Mouse (Mus musculus): Measurements from ENCODE around the gene Ctdspl. TPM values are rescaled to one million over a fixed set of nuclear protein-coding genes. Genes with fewer than 3 reads are reported as not detected.

Ctdspl gene
- polyA plus RNA-seq, 1 experiment from 2014 or later: 11.1 TPM

GRCm38 (mm10) chr9:118995539-118995938, 69.3 kb downstream of the Ctdspl start:
- H3K36me3 ChIP-seq (ENCODE audit: control insufficient read depth, insufficient read depth, low read length): no peaks in the 10 kb centered on the region
- H3K4me1 ChIP-seq (ENCODE audit: control insufficient read depth, insufficient read depth, low read length): no peaks in the 10 kb centered on the region
- H3K27ac ChIP-seq (ENCODE audit: low read depth, low read length): no peak overlapping the region
- no peaks in the 10 kb centered on the region for H3K27me3 ChIP-seq (ENCODE audit: control insufficient read depth, insufficient read depth, low read length)
- no peak overlapping the region for H3K9ac ChIP-seq (replicated peaks; ENCODE audit: low read depth, low read length)
- no peak overlapping the region for H3K4me3 ChIP-seq (ENCODE audit: low read depth, low read length)
- ATAC-seq (ENCODE audit: low read depth): no peak
- H3K9me3 ChIP-seq (ENCODE audit: control insufficient read depth, low read length): no peaks in the 10 kb centered on the region
- 91% methylated on average over 6 of the region's 6 CpGs for WGBS
- H3K4me2 ChIP-seq (ENCODE audit: low read depth, low read length): no peak overlapping the region

GRCm38 (mm10) chr9:118997241-118997640, 71.0 kb downstream of the Ctdspl start:
- Histone ChIP-seq H3K9ac (replicated peaks; ENCODE audit: low read depth, low read length) (no peak overlapping the region), H3K9me3 (ENCODE audit: control insufficient read depth, low read length) (no peaks in the 10 kb centered on the region), H3K27me3 (ENCODE audit: control insufficient read depth, insufficient read depth, low read length) (no peaks in the 10 kb centered on the region), H3K36me3 (ENCODE audit: control insufficient read depth, insufficient read depth, low read length) (no peaks in the 10 kb centered on the region), H3K27ac (ENCODE audit: low read depth, low read length) (no peak overlapping the region), H3K4me1 (ENCODE audit: control insufficient read depth, insufficient read depth, low read length) (no peaks in the 10 kb centered on the region), H3K4me3 (ENCODE audit: low read depth, low read length) (no peak overlapping the region), H3K4me2 (ENCODE audit: low read depth, low read length) (no peak overlapping the region)
- ATAC-seq (ENCODE audit: low read depth): no peak
- WGBS: 95% methylated on average over 6 of the region's 6 CpGs

DNA sequence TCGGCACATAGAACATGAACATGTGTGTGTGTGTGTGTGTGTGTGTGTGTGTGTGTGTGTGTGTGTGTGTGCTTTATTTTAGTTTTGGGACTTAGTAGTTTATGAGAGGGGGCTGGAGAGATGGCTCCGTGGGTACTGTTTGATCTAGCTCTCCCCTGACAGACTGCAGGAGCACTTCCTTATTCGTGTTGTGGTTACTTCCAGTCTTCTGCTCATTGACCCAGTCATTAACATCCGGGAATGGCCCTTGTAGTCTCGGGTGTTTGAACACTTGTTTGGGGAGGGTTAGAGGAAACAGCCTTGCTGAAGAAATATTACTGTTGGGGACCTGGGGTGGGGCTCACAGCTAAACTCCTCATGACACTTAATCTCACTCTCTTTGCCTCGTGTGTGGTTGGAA, 73.9 kb downstream of the Ctdspl start:
- Histone ChIP-seq H3K27me3 (ENCODE audit: control insufficient read depth, insufficient read depth, low read length) (no peaks in the 10 kb centered on the region), H3K9ac (replicated peaks; ENCODE audit: low read depth, low read length) (no peak overlapping the region)
- WGBS: 60% methylated on average over 6 of the region's 6 CpGs

DNA sequence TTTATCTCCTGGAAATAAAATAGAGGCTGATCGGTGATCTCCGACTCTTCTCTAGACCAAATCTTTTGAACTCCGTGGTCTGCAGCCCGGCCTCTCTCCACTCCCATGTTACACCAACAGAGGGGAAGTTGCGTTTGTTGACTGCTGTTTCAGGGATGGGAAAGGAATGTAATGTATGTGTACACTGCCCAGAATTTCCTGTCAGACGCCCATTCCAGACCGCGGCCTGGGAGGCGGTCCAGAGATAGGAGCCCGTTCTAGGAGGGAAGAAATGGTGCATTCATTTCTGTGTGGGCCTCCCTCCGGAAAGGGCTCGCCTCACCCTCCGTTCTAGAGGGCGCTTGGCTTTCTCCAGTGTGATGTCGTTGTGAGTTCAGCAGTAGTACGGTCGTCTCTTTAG, 76.0 kb downstream of the Ctdspl start:
- Histone ChIP-seq H3K9ac (replicated peaks; ENCODE audit: low read depth, low read length) (no peak overlapping the region), H3K27me3 (ENCODE audit: control insufficient read depth, insufficient read depth, low read length) (no peaks in the 10 kb centered on the region)

More for the DNA sequence above, 73.9 kb downstream of the Ctdspl start:
- Histone ChIP-seq H3K27ac (ENCODE audit: low read depth, low read length) (no peak overlapping the region), H3K4me3 (ENCODE audit: low read depth, low read length) (no peak overlapping the region), H3K4me1 (ENCODE audit: control insufficient read depth, insufficient read depth, low read length) (no peaks in the 10 kb centered on the region), H3K36me3 (ENCODE audit: control insufficient read depth, insufficient read depth, low read length) (no peaks in the 10 kb centered on the region), H3K9me3 (ENCODE audit: control insufficient read depth, low read length) (no peaks in the 10 kb centered on the region), H3K4me2 (ENCODE audit: low read depth, low read length) (no peak overlapping the region)
- no peak for ATAC-seq (ENCODE audit: low read depth)

GRCm38 (mm10) chr9:119003990-119004702, 77.9 kb downstream of the Ctdspl start:
- WGBS: 93% methylated on average over 23 of the region's 23 CpGs
- Histone ChIP-seq H3K36me3 (ENCODE audit: control insufficient read depth, insufficient read depth, low read length) (no peaks in the 10 kb centered on the region), H3K27ac (ENCODE audit: low read depth, low read length) (no peak overlapping the region), H3K27me3 (ENCODE audit: control insufficient read depth, insufficient read depth, low read length) (no peaks in the 10 kb centered on the region), H3K4me2 (ENCODE audit: low read depth, low read length) (no peak overlapping the region), H3K4me3 (ENCODE audit: low read depth, low read length) (no peak overlapping the region), H3K9me3 (ENCODE audit: control insufficient read depth, low read length) (no peaks in the 10 kb centered on the region), H3K9ac (replicated peaks; ENCODE audit: low read depth, low read length) (no peak overlapping the region), H3K4me1 (ENCODE audit: control insufficient read depth, insufficient read depth, low read length) (no peaks in the 10 kb centered on the region)
- ATAC-seq (ENCODE audit: low read depth): no peak

More for the DNA sequence above, 76.0 kb downstream of the Ctdspl start:
- Histone ChIP-seq H3K27ac (ENCODE audit: low read depth, low read length) (no peak overlapping the region), H3K36me3 (ENCODE audit: control insufficient read depth, insufficient read depth, low read length) (no peaks in the 10 kb centered on the region), H3K4me1 (ENCODE audit: control insufficient read depth, insufficient read depth, low read length) (no peaks in the 10 kb centered on the region), H3K4me3 (ENCODE audit: low read depth, low read length) (no peak overlapping the region), H3K9me3 (ENCODE audit: control insufficient read depth, low read length) (no peaks in the 10 kb centered on the region), H3K4me2 (ENCODE audit: low read depth, low read length) (no peak overlapping the region)
- no peak for ATAC-seq (ENCODE audit: low read depth)
- WGBS: 81% methylated on average over 17 of the region's 17 CpGs

DNA sequence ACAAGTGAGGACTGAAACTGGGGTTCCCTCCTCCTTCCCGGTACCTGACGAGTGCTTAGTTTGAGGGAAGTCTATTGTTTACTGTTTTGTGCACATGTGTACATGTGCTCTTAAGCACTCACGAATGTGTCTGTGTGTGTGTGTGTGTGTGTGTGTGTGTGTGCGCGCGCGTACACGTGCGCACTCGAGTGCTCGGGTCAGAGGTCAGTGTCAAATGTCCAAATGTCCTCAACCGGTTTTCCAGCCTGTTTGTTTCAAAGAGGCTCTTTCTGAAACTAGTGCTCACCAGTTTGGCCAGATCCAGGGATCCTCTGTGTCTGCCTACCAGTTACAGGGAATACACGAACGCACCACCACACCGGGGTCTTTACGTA, 78.4 kb downstream of the Ctdspl start:
- no peak overlapping the region for H3K4me3 ChIP-seq (ENCODE audit: low read depth, low read length)
- no peak overlapping the region for H3K27ac ChIP-seq (ENCODE audit: low read depth, low read length)
- H3K27me3 ChIP-seq (ENCODE audit: control insufficient read depth, insufficient read depth, low read length): no peaks in the 10 kb centered on the region
- H3K9me3 ChIP-seq (ENCODE audit: control insufficient read depth, low read length): no peaks in the 10 kb centered on the region
- 90% methylated on average over 16 of the region's 16 CpGs for WGBS
- no peak overlapping the region for H3K4me2 ChIP-seq (ENCODE audit: low read depth, low read length)
- H3K4me1 ChIP-seq (ENCODE audit: control insufficient read depth, insufficient read depth, low read length): no peaks in the 10 kb centered on the region
- ATAC-seq (ENCODE audit: low read depth): no peak
- H3K9ac ChIP-seq (replicated peaks; ENCODE audit: low read depth, low read length): no peak overlapping the region
- H3K36me3 ChIP-seq (ENCODE audit: control insufficient read depth, insufficient read depth, low read length): no peaks in the 10 kb centered on the region

DNA sequence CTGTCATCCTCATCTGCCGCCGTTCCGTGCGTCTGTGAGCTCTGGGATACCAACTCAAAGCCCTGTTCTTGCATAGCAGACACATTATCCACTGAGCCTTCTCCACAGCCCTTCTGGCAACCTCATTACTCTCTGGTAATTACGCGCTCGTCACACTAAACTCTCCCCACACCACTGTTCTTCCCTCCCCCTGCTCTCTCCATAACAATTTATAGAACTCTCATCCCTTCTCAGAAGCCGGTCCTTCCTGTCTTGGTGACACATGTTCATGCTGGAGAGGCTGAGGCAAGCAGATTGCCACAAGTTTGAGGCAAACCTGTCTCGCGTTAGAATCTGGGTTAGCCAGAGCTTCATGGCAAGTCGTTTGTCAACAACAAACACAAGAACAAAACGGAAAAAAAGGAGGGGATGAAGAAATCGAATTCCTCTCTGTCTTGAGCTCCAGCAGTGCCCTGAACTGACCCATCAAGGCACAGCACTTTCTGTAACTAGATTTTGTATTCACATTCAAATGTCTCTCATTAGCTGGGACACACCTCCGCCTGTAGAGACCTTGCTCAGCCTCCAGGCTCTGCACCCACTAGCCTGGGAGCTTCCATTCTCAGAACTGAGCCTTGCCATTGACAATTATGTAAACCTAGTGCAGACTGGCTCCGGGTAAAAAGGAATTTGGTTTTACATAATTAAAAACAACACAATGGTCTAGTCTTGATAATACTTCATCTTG, 79.2 kb downstream of the Ctdspl start:
- no peak overlapping the region for H3K4me2 ChIP-seq (ENCODE audit: low read depth, low read length)
- H3K36me3 ChIP-seq (ENCODE audit: control insufficient read depth, insufficient read depth, low read length): no peaks in the 10 kb centered on the region
- no peaks in the 10 kb centered on the region for H3K9me3 ChIP-seq (ENCODE audit: control insufficient read depth, low read length)
- H3K27ac ChIP-seq (ENCODE audit: low read depth, low read length): no peak overlapping the region
- no peaks in the 10 kb centered on the region for H3K27me3 ChIP-seq (ENCODE audit: control insufficient read depth, insufficient read depth, low read length)
- no peak overlapping the region for H3K4me3 ChIP-seq (ENCODE audit: low read depth, low read length)
- ATAC-seq (ENCODE audit: low read depth): no peak
- H3K9ac ChIP-seq (replicated peaks; ENCODE audit: low read depth, low read length): no peak overlapping the region
- no peaks in the 10 kb centered on the region for H3K4me1 ChIP-seq (ENCODE audit: control insufficient read depth, insufficient read depth, low read length)
- WGBS: 57% methylated on average over 15 of the region's 15 CpGs

DNA sequence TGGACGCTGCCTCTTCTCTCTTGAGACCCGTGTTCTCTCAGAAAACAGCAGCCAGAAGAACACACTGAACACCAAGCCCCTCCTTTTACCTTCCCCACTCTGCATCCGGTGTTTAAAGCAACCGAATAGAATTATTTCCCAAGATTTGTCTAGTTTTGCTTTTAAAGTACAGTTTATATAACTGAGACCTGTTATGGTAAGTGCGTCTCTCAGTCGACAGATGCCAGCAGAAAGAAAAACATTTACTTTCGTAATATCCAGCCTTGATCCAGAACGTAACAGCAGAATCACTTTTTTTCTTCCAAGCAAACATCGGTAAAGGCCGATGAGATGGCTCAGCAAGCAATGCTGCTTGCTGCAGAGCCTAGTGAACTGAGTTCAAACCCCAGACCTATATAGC, 81.0 kb downstream of the Ctdspl start:
- Histone ChIP-seq H3K9ac (replicated peaks; ENCODE audit: low read depth, low read length) (no peak overlapping the region), H3K4me1 (ENCODE audit: control insufficient read depth, insufficient read depth, low read length) (no peaks in the 10 kb centered on the region), H3K9me3 (ENCODE audit: control insufficient read depth, low read length) (no peaks in the 10 kb centered on the region), H3K4me3 (ENCODE audit: low read depth, low read length) (no peak overlapping the region), H3K36me3 (ENCODE audit: control insufficient read depth, insufficient read depth, low read length) (no peaks in the 10 kb centered on the region), H3K27ac (ENCODE audit: low read depth, low read length) (no peak overlapping the region), H3K27me3 (ENCODE audit: control insufficient read depth, insufficient read depth, low read length) (no peaks in the 10 kb centered on the region), H3K4me2 (ENCODE audit: low read depth, low read length) (no peak overlapping the region)
- WGBS: 90% methylated on average over 10 of the region's 10 CpGs
- no peak for ATAC-seq (ENCODE audit: low read depth)

GRCm38 (mm10) chr9:119008871-119009270, 82.6 kb downstream of the Ctdspl start:
- Histone ChIP-seq H3K27me3 (ENCODE audit: control insufficient read depth, insufficient read depth, low read length) (no peaks in the 10 kb centered on the region), H3K4me3 (ENCODE audit: low read depth, low read length) (no peak overlapping the region), H3K9ac (replicated peaks; ENCODE audit: low read depth, low read length) (no peak overlapping the region), H3K4me1 (ENCODE audit: control insufficient read depth, insufficient read depth, low read length) (no peaks in the 10 kb centered on the region), H3K27ac (ENCODE audit: low read depth, low read length) (no peak overlapping the region), H3K9me3 (ENCODE audit: control insufficient read depth, low read length) (no peaks in the 10 kb centered on the region), H3K4me2 (ENCODE audit: low read depth, low read length) (no peak overlapping the region), H3K36me3 (ENCODE audit: control insufficient read depth, insufficient read depth, low read length) (no peaks in the 10 kb centered on the region)
- ATAC-seq (ENCODE audit: low read depth): no peak
- WGBS: 64% methylated on average over 7 of the region's 7 CpGs
